Comparison of ENCODE assay signal across 11 mouse cellular contexts in the genomic region with DNA sequence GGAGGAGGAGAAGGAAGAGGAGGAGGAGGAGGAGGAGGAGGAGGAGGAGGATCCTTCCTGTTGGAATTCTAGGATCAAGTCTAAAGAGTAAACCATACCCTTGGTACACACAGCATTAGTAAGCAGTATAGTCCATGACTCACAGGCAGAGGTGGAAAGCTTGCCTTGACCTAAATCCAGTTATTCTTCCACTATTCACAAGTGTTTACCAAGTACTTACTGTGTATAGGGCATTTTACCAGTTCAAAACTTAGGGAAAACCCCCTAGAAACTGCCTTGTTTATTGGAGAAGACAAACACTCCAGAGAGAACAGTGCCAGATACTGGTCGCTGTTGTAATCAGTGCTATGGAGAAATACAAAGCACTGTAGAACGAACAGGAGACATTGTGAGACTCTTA.
DNase-seq lines count a peak whose midpoint lies in the region.
"Had no signal": no experiment of that assay in that cellular context is flagged by ENCODE, and none has a peak within 500 bp of the region (broad histone marks: within the 10 kb centered on the region; RNA-seq: fewer than 3 reads in every experiment).

No protein-coding gene starts in this region.

- DNase-seq in adrenal gland, postnatal 10 days, result peak; percentile 19
- no peak for DNase-seq in adrenal gland, postnatal 25 days
- DNase-seq in adrenal gland, postnatal 36 days, result peak; percentile 43 to 59
- DNase-seq in adrenal gland, adult 8-10 months, result no peak
- peak; percentile 43 for DNase-seq in lung, postnatal 25 days (ENCODE audit: low spot score)
- DNase-seq in lung, postnatal 4 days, result no peak
- DNase-seq in brain, adult 2 months (ENCODE audit: low read depth, low spot score), result peak; percentile 38
- DNase-seq in cerebellum, postnatal 25 days, result no peak
- DNase-seq: cerebellum, adult 11-12 months; cerebellum, adult 9-10 months; embryo, embryonic 11 days had no signal

Comparison
In these comparisons a context has a peak if more than half of its experiments do, and no peak if none do; other contexts are left out.
1. DNase-seq: peak in adrenal gland, postnatal 10 days (single experiment), adrenal gland, postnatal 36 days (2 of 2), lung, postnatal 25 days (single experiment) and brain, adult 2 months (single experiment); none in adrenal gland, postnatal 25 days (single experiment), adrenal gland, adult 8-10 months (single experiment), lung, postnatal 4 days (0 of 2) and cerebellum, postnatal 25 days (0 of 2).